8 mouse cellular contexts compared by ENCODE assay signal in genomic region chr12:100520794-100521186, GRCm38 (mm10). TPM values are rescaled to one million over a fixed set of nuclear protein-coding genes. Genes with fewer than 3 reads are reported as not detected.
DNase-seq lines count a peak whose midpoint lies in the region; ATAC-seq and TF ChIP-seq lines count a peak whose summit lies in the region.

Gene Ttc7b (minus strand): TSS chr12:100520826.

- TF ChIP-seq CTCF in lung, postnatal 0 days (IDR thresholded peaks at IDR 0.05), result peak; percentile 55
- TF ChIP-seq CTCF in olfactory bulb, adult 2 months (IDR thresholded peaks at IDR 0.05; ENCODE audit: insufficient read depth, low read depth, low read length), result peak; percentile 41; the same call in 1 of the 2 replicates

- H3K9me3 ChIP-seq in erythroblast, embryonic 14.5 days (ENCODE audit: control insufficient read depth, low read length), result no peaks in the 10 kb centered on the region
- no peaks in the 10 kb centered on the region for H3K9me3 ChIP-seq in forebrain, embryonic 15.5 days
- no peaks in the 10 kb centered on the region for H3K9me3 ChIP-seq in lung, postnatal 0 days (ENCODE audit: low read length)

- TF ChIP-seq EP300 in lung, postnatal 0 days (IDR thresholded peaks at IDR 0.05), result no peak

- peak within 1 kb of the TSS; percentile 63 for H3K4me3 ChIP-seq in erythroblast, embryonic 14.5 days (replicated peaks)
- H3K4me3 ChIP-seq in forebrain, embryonic 15.5 days, result peak within 1 kb of the TSS; percentile 97
- H3K4me3 ChIP-seq in lung, postnatal 0 days (ENCODE audit: low read depth, low read length), result peak within 1 kb of the TSS; percentile 78
- peak within 1 kb of the TSS; percentile 93 for H3K4me3 ChIP-seq in olfactory bulb, adult 2 months (ENCODE audit: insufficient read depth, low read depth, low read length)

- H3K36me3 ChIP-seq in erythroblast, embryonic 14.5 days (ENCODE audit: control insufficient read depth), result no peaks in the 10 kb centered on the region
- H3K36me3 ChIP-seq in forebrain, embryonic 15.5 days, result no peaks in the 10 kb centered on the region
- H3K36me3 ChIP-seq in lung, postnatal 0 days (ENCODE audit: insufficient read depth, low read length), result no peaks in the 10 kb centered on the region

- H3K4me2 ChIP-seq in forebrain, embryonic 15.5 days (replicated peaks), result peak within 1 kb of the TSS; percentile 79
- H3K4me2 ChIP-seq in lung, postnatal 0 days (replicated peaks; ENCODE audit: low read depth, low read length), result peak within 1 kb of the TSS; percentile 66

- ATAC-seq in erythroblast, adult 5-6 weeks (replicated peaks; ENCODE audit: low FRiP score, poor library complexity, severe bottlenecking), result no peak
- peak; percentile 73 for ATAC-seq in forebrain, embryonic 15.5 days (replicated peaks)
- peak; percentile 88 for ATAC-seq in lung, postnatal 0 days

- WGBS in forebrain, embryonic 15.5 days, result 2% methylated on average over 21 of the region's 42 CpGs
- WGBS in lung, postnatal 0 days, result 4% methylated on average over 21 of the region's 42 CpGs
- WGBS in olfactory bulb, adult 2 months, result 16% methylated on average over 41 of the region's 42 CpGs

- peaks cover 29% of the 10 kb centered on the region for H3K27me3 ChIP-seq in erythroblast, embryonic 14.5 days (ENCODE audit: control insufficient read depth)
- no peaks in the 10 kb centered on the region for H3K27me3 ChIP-seq in forebrain, embryonic 15.5 days
- H3K27me3 ChIP-seq in lung, postnatal 0 days (replicated peaks; ENCODE audit: insufficient read depth, low read length), result no peaks in the 10 kb centered on the region

- peak within 1 kb of the TSS; percentile 86 for H3K27ac ChIP-seq in forebrain, embryonic 15.5 days (replicated peaks)
- peak within 1 kb of the TSS; percentile 65 for H3K27ac ChIP-seq in lung, postnatal 0 days (ENCODE audit: low read length)
- H3K27ac ChIP-seq in olfactory bulb, adult 2 months (ENCODE audit: insufficient read depth, low read depth, low read length), result peak within 1 kb of the TSS; percentile 60

- H3K9ac ChIP-seq in forebrain, embryonic 15.5 days (replicated peaks), result peak within 1 kb of the TSS; percentile 92
- H3K9ac ChIP-seq in lung, postnatal 0 days (replicated peaks; ENCODE audit: low read depth), result peak within 1 kb of the TSS; percentile 86

- peak; percentile 55 for DNase-seq in brain, adult 2 months (ENCODE audit: low read depth, low spot score)
- peak; percentile 71 for DNase-seq in heart, postnatal 4 days
- peak in 1 of 2 experiments; percentile 32 for DNase-seq in layer of hippocampus, adult 8-10 months (ENCODE audit: low spot score in 2 of 2)
- DNase-seq in lung, postnatal 0 days (ENCODE audit: low spot score), result peak; percentile 66

- H3K4me1 ChIP-seq in erythroblast, embryonic 14.5 days (ENCODE audit: control insufficient read depth), result peaks cover 15% of the 10 kb centered on the region
- peaks cover 26% of the 10 kb centered on the region for H3K4me1 ChIP-seq in forebrain, embryonic 15.5 days
- 0 out of 2 replicates have a peak, but pooled peaks cover 5% of the 10 kb centered on the region for H3K4me1 ChIP-seq in lung, postnatal 0 days (ENCODE audit: insufficient read depth, low read depth, low read length)
- peaks cover 30% of the 10 kb centered on the region for H3K4me1 ChIP-seq in olfactory bulb, adult 2 months (ENCODE audit: control insufficient read depth, insufficient read depth, low read length)

- no peak for TF ChIP-seq POLR2A in olfactory bulb, adult 2 months (IDR thresholded peaks at IDR 0.05; ENCODE audit: insufficient read depth, low read depth, low read length)

RNA-seq across cellular contexts. Expression of gene Ttc7b, which starts in this region (rescaled TPM):
- polyA plus RNA-seq in erythroblast, embryonic 14.5 days (2012), result 0.09 and 0.13 TPM in 2 replicates
- total RNA-seq in erythroblast, adult 5-6 weeks (2015; ENCODE audit: low replicate concordance), result 2.1 and 10.0 TPM in 2 replicates
- total RNA-seq in erythroblast, adult 5-6 weeks (2017; ENCODE audit: low replicate concordance), result 6.5 and 7.0 TPM in 2 replicates
- 6.5 and 8.2 TPM in 2 replicates for polyA plus RNA-seq in forebrain, embryonic 15.5 days (2015; fragmentation: Nextera tagmentation; extraction: Ambion mirVana)
- 10 to 100 TPM; 75.1 to 77.4 TPM for total RNA-seq in heart, postnatal 4 days (2021)
- total RNA-seq in layer of hippocampus, adult 8-10 months (2022), result 100 to 1,000 TPM; 160 to 184 (median 174) TPM
- polyA plus RNA-seq in lung, postnatal 0 days (2015; fragmentation: Nextera tagmentation; extraction: Ambion mirVana), result 6.6 and 6.9 TPM in 2 replicates
- not detected in 2 replicates for polyA plus RNA-seq in olfactory bulb, adult 2 months (2012; ENCODE audit: insufficient read depth, insufficient read length, low replicate concordance, missing spikeins)

Comparison
In these comparisons a context has a peak if more than half of its experiments do, and no peak if none do; other contexts are left out.
1. RNA of gene Ttc7b (total RNA-seq): 160 to 184 TPM in layer of hippocampus, adult 8-10 months and 75.1 to 77.4 TPM in heart, postnatal 4 days; 2.1 to 10.0 TPM in erythroblast, adult 5-6 weeks; every median in the first group is over 4 times any median in the second.
2. Peak in every context shown above with its lines, with median percentiles within 50 percentile points of each other: H3K4me3 ChIP-seq and H3K27ac ChIP-seq.